Mouse (Mus musculus): ENCODE measurements around the gene Cdk5r1.
"Not testable (repeated sequence)": the region's sequence is repeated elsewhere in the genome, so short reads cannot be mapped to it uniquely, and the experiment has no call there.

Gene Cdk5r1

GRCm38 (mm10) chr11:80476222-80477189 is at the start of gene Cdk5r1:
Gene Cdk5r1 (plus strand): TSS chr11:80477023.
- DNase-seq (ENCODE audit: inconsistent ontology term): peak; percentile 96

- peak; percentile 98 for DNase-seq (ENCODE audit: inconsistent ontology term)
Measured at GRCm38 (mm10) chr11:80428381-80429008, 48.3 kb upstream of the Cdk5r1 start, which contains the start of gene Psmd11. Gene Psmd11 (plus strand): TSS chr11:80428615.

GRCm38 (mm10) chr11:80429009-80429475 is 47.8 kb upstream of the Cdk5r1 start:
- peak; percentile 57 for DNase-seq (ENCODE audit: inconsistent ontology term)

- DNase-seq (ENCODE audit: inconsistent ontology term): no peak
Measured at GRCm38 (mm10) chr11:80429500-80430166, 47.2 kb upstream of the Cdk5r1 start.

- DNase-seq (ENCODE audit: inconsistent ontology term): peak; percentile 11
Measured at GRCm38 (mm10) chr11:80430366-80430910, 46.4 kb upstream of the Cdk5r1 start.

- DNase-seq (ENCODE audit: inconsistent ontology term): no peak
Measured at GRCm38 (mm10) chr11:80446916-80447315, 29.9 kb upstream of the Cdk5r1 start.

GRCm38 (mm10) chr11:80449859-80450258 is 27.0 kb upstream of the Cdk5r1 start:
- no peak for DNase-seq (ENCODE audit: inconsistent ontology term)

- DNase-seq (ENCODE audit: inconsistent ontology term): no peak
Measured at GRCm38 (mm10) chr11:80452242-80452641, 24.6 kb upstream of the Cdk5r1 start.

- no peak for DNase-seq (ENCODE audit: inconsistent ontology term)
Measured at GRCm38 (mm10) chr11:80453198-80453597, 23.6 kb upstream of the Cdk5r1 start.

- DNase-seq (ENCODE audit: inconsistent ontology term): not testable (repeated sequence)
Measured at GRCm38 (mm10) chr11:80463605-80464130, 13.2 kb upstream of the Cdk5r1 start.

- no peak for DNase-seq (ENCODE audit: inconsistent ontology term)
Measured at GRCm38 (mm10) chr11:80471836-80472605, 4.8 kb upstream of the Cdk5r1 start.

- no peak for DNase-seq (ENCODE audit: inconsistent ontology term)
Measured at GRCm38 (mm10) chr11:80474175-80474691, 2.6 kb upstream of the Cdk5r1 start.

GRCm38 (mm10) chr11:80474846-80475245 is 2.0 kb upstream of the Cdk5r1 start:
- no peak for DNase-seq (ENCODE audit: inconsistent ontology term)

GRCm38 (mm10) chr11:80475544-80475943 is 1.3 kb upstream of the Cdk5r1 start:
- DNase-seq (ENCODE audit: inconsistent ontology term): no peak

GRCm38 (mm10) chr11:80477341-80478199 is 747 bp downstream of the Cdk5r1 start:
- no peak for DNase-seq (ENCODE audit: inconsistent ontology term)

- peak; percentile 76 for DNase-seq (ENCODE audit: inconsistent ontology term)
Measured at GRCm38 (mm10) chr11:80478694-80479412, 2.0 kb downstream of the Cdk5r1 start.

GRCm38 (mm10) chr11:80479425-80479824 is 2.6 kb downstream of the Cdk5r1 start:
- peak; percentile 36 for DNase-seq (ENCODE audit: inconsistent ontology term)

- DNase-seq (ENCODE audit: inconsistent ontology term): no peak
Measured at GRCm38 (mm10) chr11:80479906-80480866, 3.4 kb downstream of the Cdk5r1 start.
